Mouse (Mus musculus) frontal cortex, postnatal 25 days (tissue): ENCODE measurements around the gene Slc8a3.
A peak's percentile ranks its signal among the peaks of the same experiment; 100 is the strongest.
"Not testable (repeated sequence)": the region's sequence is repeated elsewhere in the genome, so short reads cannot be mapped to it uniquely, and the experiment has no call there.

Experiments
- DNase-seq, 2 experiments: peaks; one replicate each; pipeline ENCODE4 v3.0.0; 2022; ENCODE audit warnings: low spot score in 2 of 2

Slc8a3 gene

GRCm38 (mm10) chr12:81332875-81333421 lies at the start of gene Slc8a3:
Gene Slc8a3, minus strand, starts transcription at chr12:81333180.
- peak; percentile 40 to 44 for DNase-seq

- not testable (repeated sequence) for DNase-seq
These were observed 46.4 kb upstream of the Slc8a3 start, which contains the start of gene Gm4787 for GRCm38 (mm10) chr12:81379364-81379763. Gene Gm4787, minus strand, starts transcription at chr12:81379464.

GRCm38 (mm10) chr12:81333841-81334240 lies 861 bp upstream of the Slc8a3 start:
- DNase-seq, result no peak

GRCm38 (mm10) chr12:81331937-81332874 lies 774 bp downstream of the Slc8a3 start:
- peak; percentile 47 to 53 for DNase-seq

GRCm38 (mm10) chr12:81331046-81331638 lies 1.8 kb downstream of the Slc8a3 start:
- DNase-seq, result no peak

GRCm38 (mm10) chr12:81324991-81325390 lies 8.0 kb downstream of the Slc8a3 start:
- no peak for DNase-seq

- DNase-seq, result no peak
These were observed 8.9 kb downstream of the Slc8a3 start for GRCm38 (mm10) chr12:81324116-81324515.

GRCm38 (mm10) chr12:81321021-81321420 lies 12.0 kb downstream of the Slc8a3 start:
- DNase-seq, result no peak

GRCm38 (mm10) chr12:81317811-81318210 lies 15.2 kb downstream of the Slc8a3 start:
- DNase-seq, result no peak

- no peak for DNase-seq
These were observed 17.0 kb downstream of the Slc8a3 start for GRCm38 (mm10) chr12:81315953-81316352.

- DNase-seq, result no peak
These were observed 29.4 kb downstream of the Slc8a3 start for GRCm38 (mm10) chr12:81303626-81304025.

- no peak for DNase-seq
These were observed 38.4 kb downstream of the Slc8a3 start for GRCm38 (mm10) chr12:81294613-81295012.

- DNase-seq, result no peak
These were observed 54.9 kb downstream of the Slc8a3 start for GRCm38 (mm10) chr12:81278031-81278430.

- no peak for DNase-seq
These were observed 58.4 kb downstream of the Slc8a3 start for GRCm38 (mm10) chr12:81274616-81275015.

- DNase-seq, result no peak
These were observed 59.6 kb downstream of the Slc8a3 start for GRCm38 (mm10) chr12:81273333-81273732.

GRCm38 (mm10) chr12:81269246-81269645 lies 63.7 kb downstream of the Slc8a3 start:
- DNase-seq, result no peak

GRCm38 (mm10) chr12:81262821-81263220 lies 70.2 kb downstream of the Slc8a3 start:
- no peak for DNase-seq

- DNase-seq, result no peak
These were observed 74.8 kb downstream of the Slc8a3 start for GRCm38 (mm10) chr12:81258215-81258614.

- no peak for DNase-seq
These were observed 87.6 kb downstream of the Slc8a3 start for GRCm38 (mm10) chr12:81245411-81245810.

- DNase-seq, result no peak
These were observed 88.0 kb downstream of the Slc8a3 start for GRCm38 (mm10) chr12:81244954-81245353.

- DNase-seq, result no peak
These were observed 88.5 kb downstream of the Slc8a3 start for GRCm38 (mm10) chr12:81244492-81244891.

- DNase-seq, result no peak
These were observed 91.3 kb downstream of the Slc8a3 start for GRCm38 (mm10) chr12:81241676-81242075.

GRCm38 (mm10) chr12:81241096-81241495 lies 91.9 kb downstream of the Slc8a3 start:
- DNase-seq, result no peak
